Mouse (Mus musculus) CH12.LX (cell line): ENCODE data around the gene Inpp4b. TPM values are rescaled to one million over a fixed set of nuclear protein-coding genes. Genes with fewer than 3 reads are reported as not detected.

Experiments
- DNase-seq: peaks from one replicate; pipeline ENCODE4 v3.0.0-alpha.2; 2013; ENCODE audit errors: extremely low read depth
- H3K27ac ChIP-seq: 2 replicates; pipeline ENCODE4 v1.5.1; 2012; ENCODE audit warnings: low read depth, mild to moderate bottlenecking, control low read depth, moderate library complexity; ENCODE audit not compliant: insufficient read depth
- H3K27me3 ChIP-seq: replicated peaks from 2 replicates; pipeline ENCODE3; 2012; ENCODE audit warnings: inconsistent platforms
- H3K36me3 ChIP-seq, 2 experiments: replicated peaks in 1 of 2; 2 replicates each; pipeline versions ENCODE3 to v1.6.1; 2012; ENCODE audit warnings: inconsistent platforms in 1 of 2, low read length in 1 of 2, mild to moderate bottlenecking in 1 of 2, mixed read lengths in 1 of 2, moderate library complexity in 1 of 2; ENCODE audit not compliant: control insufficient read depth in 1 of 2, insufficient read depth in 1 of 2
- H3K4me1 ChIP-seq, 2 experiments: 2 replicates each; pipeline ENCODE4 v1.6.1; 2012; ENCODE audit warnings: inconsistent platforms in 1 of 2, moderate library complexity in 1 of 2; ENCODE audit not compliant: insufficient read depth in 2 of 2, control insufficient read depth in 1 of 2
- H3K4me2 ChIP-seq: 2 replicates; pipeline ENCODE4 v1.6.1; 2012; ENCODE audit warnings: low read depth, mild to moderate bottlenecking, control low read depth; ENCODE audit not compliant: poor library complexity, insufficient read depth, severe bottlenecking
- H3K4me3 ChIP-seq, 3 experiments: fragments of 150-350 bp in 1 of 3; sonication (generic) in 1 of 3; replicated peaks in 1 of 3; 2 replicates each; pipeline versions ENCODE3 to v1.5.1; 2011 to 2012; ENCODE audit warnings: low read depth in 2 of 3, low read length in 2 of 3, mild to moderate bottlenecking in 2 of 3, moderate library complexity in 2 of 3, control low read depth in 1 of 3, improper control_type of control experiment in 1 of 3, inconsistent platforms in 1 of 3, mixed read lengths in 1 of 3; ENCODE audit not compliant: poor library complexity in 1 of 3
- H3K79me2 ChIP-seq: replicated peaks from 2 replicates; pipeline ENCODE4 v1.6.1; 2012; ENCODE audit warnings: mild to moderate bottlenecking, moderate library complexity; ENCODE audit not compliant: control insufficient read depth, poor library complexity, insufficient read depth, severe bottlenecking; ENCODE audit errors: extremely low read depth
- H3K9ac ChIP-seq: 2 replicates; pipeline ENCODE4 v1.6.1; 2012; ENCODE audit warnings: low read depth, mild to moderate bottlenecking, control low read depth, moderate library complexity; ENCODE audit not compliant: insufficient read depth
- H3K9me3 ChIP-seq: replicated peaks from 2 replicates; pipeline ENCODE3; 2012; ENCODE audit warnings: low read length, inconsistent platforms, mixed read lengths
- BHLHE40 ChIP-seq: IDR thresholded peaks from 2 replicates; pipeline ENCODE4 v1.6.1; 2011; ENCODE audit warnings: mild to moderate bottlenecking, low read depth, low read length, improper control_type of control experiment
- CTCF ChIP-seq, 2 experiments: IDR thresholded peaks in 1 of 2; conservative IDR thresholded peaks in 1 of 2; 2 replicates each; pipeline ENCODE4 v1.5.1; 2011 to 2012; ENCODE audit warnings: low read depth in 2 of 2, low read length in 2 of 2, improper control_type of control experiment in 1 of 2, inconsistent platforms in 1 of 2, mild to moderate bottlenecking in 1 of 2, moderate library complexity in 1 of 2
- EP300 ChIP-seq: IDR thresholded peaks from 2 replicates; pipeline ENCODE4 v1.6.1; 2011; ENCODE audit warnings: low read length, improper control_type of control experiment
- ETS1 ChIP-seq: conservative IDR thresholded peaks from 2 replicates; pipeline ENCODE4 v1.6.1; 2012; ENCODE audit warnings: low read depth, mild to moderate bottlenecking, inconsistent platforms, low read length, improper control_type of control experiment, moderate library complexity
- IRF4 ChIP-seq: IDR thresholded peaks from 2 replicates; pipeline ENCODE4 v1.6.1; 2014; ENCODE audit warnings: low read depth, mild to moderate bottlenecking, inconsistent platforms, low read length, improper control_type of control experiment
- JUN ChIP-seq: IDR thresholded peaks from 2 replicates; pipeline ENCODE4 v1.6.1; 2011; ENCODE audit warnings: low read depth, mild to moderate bottlenecking, low read length, improper control_type of control experiment, moderate library complexity; ENCODE audit not compliant: insufficient read depth
- JUND ChIP-seq: conservative IDR thresholded peaks from 2 replicates; pipeline ENCODE4 v1.6.1; 2011; ENCODE audit warnings: low read depth, low read length, improper control_type of control experiment
- MAX ChIP-seq: IDR thresholded peaks from 2 replicates; pipeline ENCODE4 v1.6.1; 2011; ENCODE audit warnings: low read length, improper control_type of control experiment
- NRF1 ChIP-seq: IDR thresholded peaks from 2 replicates; pipeline ENCODE4 v1.6.1; 2014; ENCODE audit warnings: low read depth, mild to moderate bottlenecking, inconsistent platforms, low read length, improper control_type of control experiment, moderate library complexity
- POLR2AphosphoS2 ChIP-seq: IDR thresholded peaks from 2 replicates; pipeline ENCODE4 v1.6.1; 2011; ENCODE audit warnings: low read depth, low read length, improper control_type of control experiment
- RAD21 ChIP-seq: IDR thresholded peaks from 2 replicates; pipeline ENCODE4 v1.6.1; 2011; ENCODE audit warnings: low read depth, mild to moderate bottlenecking, low read length, improper control_type of control experiment, moderate library complexity
- SMC3 ChIP-seq: IDR thresholded peaks from 2 replicates; pipeline ENCODE4 v1.6.1; 2011; ENCODE audit warnings: low read depth, low read length, improper control_type of control experiment
- USF1 ChIP-seq: IDR thresholded peaks from 2 replicates; pipeline ENCODE4 v1.6.1; 2014; ENCODE audit warnings: low read depth, mild to moderate bottlenecking, inconsistent platforms, low read length, improper control_type of control experiment
- USF2 ChIP-seq: conservative IDR thresholded peaks from 2 replicates; pipeline ENCODE4 v1.6.1; 2011; ENCODE audit warnings: low read depth, low read length, improper control_type of control experiment
- ZC3H11A ChIP-seq: IDR thresholded peaks from 2 replicates; pipeline ENCODE4 v1.6.1; 2012; ENCODE audit warnings: low read depth, mild to moderate bottlenecking, inconsistent platforms, low read length, improper control_type of control experiment
- ZMIZ1 ChIP-seq: IDR thresholded peaks from 2 replicates; pipeline ENCODE4 v1.6.1; 2012; ENCODE audit warnings: low read depth, mild to moderate bottlenecking, inconsistent platforms, low read length, improper control_type of control experiment
- ZNF384 ChIP-seq: IDR thresholded peaks from 2 replicates; pipeline ENCODE4 v1.6.1; 2012; ENCODE audit warnings: low read depth, low read length, improper control_type of control experiment, inconsistent platforms
- dilution Hi-C: fragments of 300-500 bp; cut with MboI; formaldehyde crosslinking; loops from 2 replicates; pipeline ENCODE4 v1.14.3; 2020; ENCODE audit warnings: low sequenced_read_pairs; ENCODE audit not compliant: extremely low pct_unique_long_range_greater_than_20kb, extremely low pct_ligation_motif_present
- in situ Hi-C: fragments of 300-500 bp; cut with MboI; formaldehyde crosslinking; loops from 3 replicates; pipeline ENCODE4 v1.14.3; 2019; ENCODE audit warnings: low sequenced_read_pairs, low pct_ligation_motif_present, low pct_unique_long_range_greater_than_20kb, mixed read lengths
- polyA plus RNA-seq: library from polyadenylated mRNA; unstranded; fragments of >175 nt; gene quantifications from 2 replicates; pipeline ENCODE4 v1.2.1, GENCODE M21; 2012; ENCODE audit warnings: low read depth; ENCODE audit not compliant: insufficient read length
- total RNA-seq, 2 experiments: library from RNA; depleted of rRNA; stranded (reverse); fragments of 300-350 nt in 1 of 2; fragments of >200 nt in 1 of 2; gene quantifications; 2 replicates each; pipeline ENCODE4 v1.2.3; 2012 to 2014

Gene Inpp4b
- total and polyA plus RNA-seq, 3 experiments: 3.0 to 4.9 (median 3.4) TPM

GRCm38 (mm10) chr8:81800792-81801191 lies 458.4 kb downstream of the Inpp4b start:
- H3K27me3 ChIP-seq: no peaks in the 10 kb centered on the region
- TF ChIP-seq EP300: peak; percentile 88
- no peak for TF ChIP-seq USF1
- TF ChIP-seq NRF1: no peak
- no peak for TF ChIP-seq MAX
- TF ChIP-seq IRF4: peak; percentile 49
- TF ChIP-seq ETS1: peak; percentile 87
- no peak for TF ChIP-seq POLR2AphosphoS2
- no peak for TF ChIP-seq BHLHE40
- peak; percentile 89 for TF ChIP-seq JUN
- TF ChIP-seq RAD21: no peak
- TF ChIP-seq JUND: peak; percentile 94
- no peak for TF ChIP-seq USF2
- no peak for TF ChIP-seq ZMIZ1
- TF ChIP-seq, all 38 proteins: peak for 5

GRCm38 (mm10) chr8:81806797-81807196 lies 464.4 kb downstream of the Inpp4b start:
- H3K4me2 ChIP-seq: no peak overlapping the region
- in situ Hi-C loops (loop anchor here (10.0 to 25.0 kb wide), 3 partner anchors 52 to 744 kb away; partner anchors contain the start of gene Inpp4b), dilution Hi-C loops (no loop called here)
- H3K4me1 ChIP-seq: peaks cover 8 to 28% of the 10 kb centered on the region in 2 experiments; a peak in 3 of 4 replicates
- peaks cover 8% of the 10 kb centered on the region for H3K9me3 ChIP-seq
- H3K9ac ChIP-seq: no peak overlapping the region
- peaks cover 0 to 4% of the 10 kb centered on the region in 2 experiments for H3K36me3 ChIP-seq
- no peak overlapping the region for H3K4me3 ChIP-seq
- no peaks in the 10 kb centered on the region for H3K79me2 ChIP-seq
- DNase-seq: peak; percentile 82
- no peak overlapping the region for H3K27ac ChIP-seq
- no peaks in the 10 kb centered on the region for H3K27me3 ChIP-seq
- TF ChIP-seq SMC3 (peak; percentile 93), CTCF (conservative IDR thresholded peaks at IDR 0.05 in 1 of 2, IDR thresholded peaks at IDR 0.05 in 1 of 2; ENCODE audit: low read depth in 2 of 2, low read length in 2 of 2) (peak; percentile 82 to 88), ZC3H11A (peak; percentile 75), RAD21 (peak; percentile 98), USF1 (no peak), ZNF384 (no peak)

More at GRCm38 (mm10) chr8:81800792-81801191, 458.4 kb downstream of the Inpp4b start:
- peaks cover 0 to 4% of the 10 kb centered on the region in 2 experiments for H3K36me3 ChIP-seq
- in situ Hi-C loops (loop anchor here (5.0 to 25.0 kb wide), 4 partner anchors 46 to 738 kb away; partner anchors contain the start of gene Inpp4b), dilution Hi-C loops (no loop called here)
- no peaks in the 10 kb centered on the region for H3K79me2 ChIP-seq
- peaks cover 9 to 41% of the 10 kb centered on the region in 2 experiments; a peak in 3 of 4 replicates for H3K4me1 ChIP-seq
- no peak overlapping the region for H3K27ac ChIP-seq
- peak; percentile 60 for DNase-seq
- peaks cover 8% of the 10 kb centered on the region for H3K9me3 ChIP-seq
- no peak overlapping the region for H3K4me3 ChIP-seq
- no peak overlapping the region for H3K4me2 ChIP-seq
- H3K9ac ChIP-seq: no peak overlapping the region
